Mouse (Mus musculus) heart, embryonic 11.5 days (tissue): ENCODE results near the gene Shroom3. TPM values are rescaled to one million over a fixed set of nuclear protein-coding genes. Genes with fewer than 3 reads are reported as not detected.

Experiments
- ATAC-seq: fragments of 200-750 bp; cut with Nextera tagmentation; replicated peaks from 2 replicates; pipeline ENCODE4 v1.8.0; 2017; ENCODE audit warnings: moderate library complexity; ENCODE audit not compliant: insufficient number of reproducible peaks, low FRiP score, low TSS enrichment
- H3K27ac ChIP-seq: fragments of 300-500 bp; sonication (generic); 2 replicates; pipeline ENCODE4 v1.5.1; 2014; ENCODE audit warnings: mild to moderate bottlenecking, low read depth, low read length
- H3K27me3 ChIP-seq: fragments of 300-500 bp; sonication (generic); 2 replicates; pipeline ENCODE4 v1.6.1; 2014; ENCODE audit warnings: mild to moderate bottlenecking, low read length, mixed read lengths; ENCODE audit not compliant: control insufficient read depth, insufficient read depth
- H3K36me3 ChIP-seq: fragments of 300-500 bp; sonication (generic); 2 replicates; pipeline ENCODE4 v1.6.1; 2014; ENCODE audit warnings: mild to moderate bottlenecking, low read length, moderate library complexity, mixed read lengths; ENCODE audit not compliant: control insufficient read depth, insufficient read depth
- H3K4me1 ChIP-seq: fragments of 300-500 bp; sonication (generic); 2 replicates; pipeline ENCODE4 v1.6.1; 2014; ENCODE audit warnings: low read length; ENCODE audit not compliant: control insufficient read depth, insufficient read depth
- H3K4me2 ChIP-seq: fragments of 300-500 bp; sonication (generic); 2 replicates; pipeline ENCODE4 v1.6.1; 2014; ENCODE audit warnings: mild to moderate bottlenecking, moderate library complexity
- H3K4me3 ChIP-seq: fragments of 300-500 bp; sonication (generic); 2 replicates; pipeline ENCODE4 v1.5.1; 2014; ENCODE audit warnings: low read depth, low read length
- H3K9ac ChIP-seq: fragments of 300-500 bp; sonication (generic); 2 replicates; pipeline ENCODE4 v1.6.1; 2014; ENCODE audit warnings: mild to moderate bottlenecking, low read depth, low read length, moderate library complexity
- H3K9me3 ChIP-seq: fragments of 300-500 bp; sonication (generic); replicated peaks from 2 replicates; pipeline ENCODE4 v1.6.1; 2016; ENCODE audit warnings: low read length; ENCODE audit not compliant: control insufficient read depth
- WGBS: fragments of 180-500 bp; shearing (Covaris S2); extraction: QIAGEN DNeasy Blood & Tissue Kit; methylation state at CpG from one replicate; pipeline ENCODE4 v1.1.7; 2014; ENCODE audit not compliant: insufficient replicate concordance; 5-methylcytosine and 5-hydroxymethylcytosine counted together
- polyA plus RNA-seq: library from polyadenylated mRNA; unstranded; fragments of >200 nt; fragmentation: Nextera tagmentation; extraction: Ambion mirVana; gene quantifications from 2 replicates; pipeline ENCODE4 v1.2.1, GENCODE M21; 2014

Shroom3 gene
- polyA plus RNA-seq, 1 experiment from 2014 or later: 14.9 TPM

- no peak overlapping the region for H3K4me2 ChIP-seq
- no peak overlapping the region for H3K4me3 ChIP-seq
- H3K36me3 ChIP-seq: peaks cover 6% of the 10 kb centered on the region; the same call in 1 of the 2 replicates
- no peaks in the 10 kb centered on the region for H3K9me3 ChIP-seq
- ATAC-seq: no peak
- H3K27me3 ChIP-seq: no peaks in the 10 kb centered on the region
- H3K9ac ChIP-seq: no peak overlapping the region
- WGBS: 70% methylated on average over 8 of the region's 8 CpGs
- no peak overlapping the region for H3K27ac ChIP-seq
- H3K4me1 ChIP-seq: no peaks in the 10 kb centered on the region; the same call in 1 of the 2 replicates
Measured at GRCm38 (mm10) chr5:92969443-92969842, 286.2 kb downstream of the Shroom3 start.

DNA sequence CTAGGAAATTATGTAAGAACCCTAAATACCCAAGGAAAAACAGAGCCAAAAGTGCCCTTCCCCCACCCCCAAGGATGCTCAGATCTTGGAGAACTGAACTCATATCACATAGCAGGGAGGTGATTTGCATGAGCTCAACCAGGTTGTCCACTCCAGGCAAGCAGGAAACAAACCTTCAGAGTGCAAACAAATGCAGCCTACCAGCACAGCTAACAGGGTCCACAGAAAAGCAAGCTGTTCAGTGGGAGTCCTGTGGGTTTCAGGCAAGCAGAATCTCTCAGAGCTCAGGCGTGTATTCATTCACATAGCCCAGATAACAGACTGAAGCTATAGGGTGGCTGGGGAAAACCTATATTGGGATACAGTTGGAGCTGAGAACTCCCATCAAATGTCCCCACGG is 286.7 kb downstream of the Shroom3 start:
- Histone ChIP-seq H3K27ac (no peak overlapping the region), H3K27me3 (no peaks in the 10 kb centered on the region), H3K4me3 (no peak overlapping the region), H3K4me2 (no peak overlapping the region), H3K9ac (no peak overlapping the region), H3K36me3 (peaks cover 3% of the 10 kb centered on the region; the same call in 1 of the 2 replicates), H3K9me3 (no peaks in the 10 kb centered on the region), H3K4me1 (no peaks in the 10 kb centered on the region; the same call in 1 of the 2 replicates)
- WGBS: 53% methylated on average over 2 of the region's 2 CpGs
- no peak for ATAC-seq

GRCm38 (mm10) chr5:92970480-92970879 is 287.2 kb downstream of the Shroom3 start:
- Histone ChIP-seq H3K4me2 (no peak overlapping the region), H3K27me3 (no peaks in the 10 kb centered on the region), H3K9me3 (no peaks in the 10 kb centered on the region), H3K27ac (no peak overlapping the region), H3K36me3 (peaks cover 3% of the 10 kb centered on the region; the same call in 1 of the 2 replicates), H3K4me1 (no peaks in the 10 kb centered on the region; the same call in 1 of the 2 replicates), H3K9ac (no peak overlapping the region), H3K4me3 (no peak overlapping the region)
- 33% methylated on average over 7 of the region's 7 CpGs for WGBS
- ATAC-seq: no peak

DNA sequence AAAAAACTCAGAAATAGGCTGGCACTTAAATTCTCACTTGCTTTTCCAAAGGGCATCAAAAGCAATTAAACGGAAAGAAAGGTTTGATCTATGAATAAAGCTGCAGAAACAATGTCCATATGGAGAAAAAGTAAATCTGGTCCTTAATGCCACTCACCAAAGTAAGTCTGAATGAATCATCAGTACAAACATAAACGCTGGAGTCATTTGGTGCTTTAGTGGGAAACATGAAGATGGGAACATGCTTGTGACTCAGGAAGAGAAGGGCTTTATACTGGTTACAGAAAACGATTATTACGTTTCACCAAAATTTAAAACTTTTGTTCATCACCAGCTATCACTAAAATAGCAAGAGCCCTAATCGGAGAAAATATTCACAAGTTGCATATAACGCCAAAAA is 297.2 kb downstream of the Shroom3 start:
- Histone ChIP-seq H3K4me1 (no peaks in the 10 kb centered on the region), H3K9ac (no peak overlapping the region), H3K36me3 (no peaks in the 10 kb centered on the region), H3K27me3 (no peaks in the 10 kb centered on the region), H3K9me3 (no peaks in the 10 kb centered on the region), H3K27ac (no peak overlapping the region), H3K4me3 (no peak overlapping the region), H3K4me2 (no peak overlapping the region)
- 80% methylated on average over 6 of the region's 6 CpGs for WGBS
- ATAC-seq: no peak

DNA sequence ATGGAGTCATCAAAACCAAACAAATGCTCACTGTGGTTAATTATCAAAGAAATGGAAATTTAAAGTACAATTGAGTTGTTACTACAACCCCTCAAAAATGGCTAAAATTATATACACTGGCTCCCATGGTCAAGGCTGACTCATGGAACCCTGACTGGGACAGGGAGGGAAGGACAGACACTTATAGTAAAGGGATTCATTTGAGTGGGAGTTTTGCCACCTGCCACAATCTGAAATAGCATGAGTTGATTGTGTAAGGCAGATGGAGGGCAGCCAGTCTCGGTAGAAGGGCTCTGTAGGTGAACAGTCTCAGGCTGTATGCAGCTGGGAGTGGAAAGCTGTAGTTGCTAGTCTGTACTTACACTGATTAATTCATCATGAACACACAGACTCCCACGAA is 297.6 kb downstream of the Shroom3 start:
- no peak for ATAC-seq
- no peak overlapping the region for H3K9ac ChIP-seq
- H3K27ac ChIP-seq: no peak overlapping the region
- no peak overlapping the region for H3K4me2 ChIP-seq
- no peaks in the 10 kb centered on the region for H3K9me3 ChIP-seq
- no peaks in the 10 kb centered on the region for H3K27me3 ChIP-seq
- H3K36me3 ChIP-seq: no peaks in the 10 kb centered on the region
- H3K4me3 ChIP-seq: no peak overlapping the region
- no peaks in the 10 kb centered on the region for H3K4me1 ChIP-seq
- WGBS: 66% methylated on average over 2 of the region's 2 CpGs

- Histone ChIP-seq H3K4me3 (no peak overlapping the region), H3K27ac (no peak overlapping the region), H3K4me2 (no peak overlapping the region), H3K27me3 (no peaks in the 10 kb centered on the region), H3K9me3 (no peaks in the 10 kb centered on the region), H3K9ac (no peak overlapping the region), H3K4me1 (no peaks in the 10 kb centered on the region), H3K36me3 (no peaks in the 10 kb centered on the region)
- no peak for ATAC-seq
Measured at GRCm38 (mm10) chr5:92982673-92983072, 299.4 kb downstream of the Shroom3 start.

GRCm38 (mm10) chr5:92983942-92984341 is 300.7 kb downstream of the Shroom3 start:
- 21% methylated on average over 2 of the region's 2 CpGs for WGBS
- Histone ChIP-seq H3K27me3 (no peaks in the 10 kb centered on the region), H3K4me3 (no peak overlapping the region), H3K27ac (no peak overlapping the region), H3K4me1 (no peaks in the 10 kb centered on the region), H3K9ac (no peak overlapping the region), H3K4me2 (no peak overlapping the region), H3K9me3 (no peaks in the 10 kb centered on the region), H3K36me3 (no peaks in the 10 kb centered on the region)
- no peak for ATAC-seq

DNA sequence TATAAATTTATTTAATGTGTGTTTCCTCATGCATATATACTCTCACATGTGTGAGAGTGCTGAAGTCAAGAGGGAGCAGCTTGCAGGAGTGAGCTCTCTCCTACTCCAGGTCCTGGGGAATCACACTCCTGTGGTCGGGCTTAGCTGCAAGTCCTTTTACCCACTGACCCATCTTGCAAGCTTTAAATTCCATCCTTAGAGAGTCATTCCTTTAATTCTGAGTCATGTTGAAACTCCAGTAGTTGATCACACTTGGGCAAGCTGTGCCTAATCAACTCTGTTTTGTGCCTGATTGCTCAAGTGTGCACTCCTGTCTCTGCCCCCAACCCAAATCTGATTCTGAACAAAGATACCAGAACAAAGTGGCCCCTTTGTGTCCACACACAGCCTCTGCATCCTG is 301.5 kb downstream of the Shroom3 start:
- WGBS: 38% methylated on average over 1 of the region's 1 CpGs

DNA sequence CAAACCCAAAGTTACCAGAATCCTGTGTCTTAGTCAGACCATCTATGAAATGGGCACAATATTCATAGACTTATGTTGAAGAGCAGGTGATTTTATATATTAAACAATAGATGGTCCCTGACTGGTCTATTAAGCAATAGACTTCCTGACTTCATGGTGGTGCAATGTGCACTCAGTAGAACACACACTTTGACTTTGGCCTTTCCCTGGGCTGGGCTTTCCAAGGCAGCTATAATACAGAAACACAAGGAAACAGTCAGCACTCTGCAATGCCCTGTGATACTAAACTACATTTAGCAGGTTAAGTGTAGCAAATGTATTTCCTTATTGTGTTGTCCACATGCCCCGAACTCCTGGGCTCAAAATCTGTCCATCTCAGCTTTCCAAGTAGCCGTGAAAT is 302.2 kb downstream of the Shroom3 start:
- no peak overlapping the region for H3K27ac ChIP-seq
- H3K4me2 ChIP-seq: no peak overlapping the region
- H3K9ac ChIP-seq: no peak overlapping the region
- ATAC-seq: no peak
- H3K36me3 ChIP-seq: no peaks in the 10 kb centered on the region
- no peaks in the 10 kb centered on the region for H3K27me3 ChIP-seq
- no peaks in the 10 kb centered on the region for H3K9me3 ChIP-seq
- H3K4me3 ChIP-seq: no peak overlapping the region
- H3K4me1 ChIP-seq: no peaks in the 10 kb centered on the region
- WGBS: 84% methylated on average over 2 of the region's 2 CpGs

More for the DNA sequence above, 301.5 kb downstream of the Shroom3 start:
- Histone ChIP-seq H3K4me2 (no peak overlapping the region), H3K36me3 (no peaks in the 10 kb centered on the region), H3K27me3 (no peaks in the 10 kb centered on the region), H3K9ac (no peak overlapping the region), H3K27ac (no peak overlapping the region), H3K9me3 (no peaks in the 10 kb centered on the region), H3K4me1 (no peaks in the 10 kb centered on the region), H3K4me3 (no peak overlapping the region)
- no peak for ATAC-seq
